Mouse (Mus musculus) right cerebral cortex, postnatal 25 days (tissue): ENCODE measurements around the gene Heatr9.
"Not testable (repeated sequence)": the region's sequence is repeated elsewhere in the genome, so short reads cannot be mapped to it uniquely, and the experiment has no call there.

Source experiments
- DNase-seq: peaks from one replicate; pipeline ENCODE4 v3.0.0; 2022

Gene Heatr9

DNA sequence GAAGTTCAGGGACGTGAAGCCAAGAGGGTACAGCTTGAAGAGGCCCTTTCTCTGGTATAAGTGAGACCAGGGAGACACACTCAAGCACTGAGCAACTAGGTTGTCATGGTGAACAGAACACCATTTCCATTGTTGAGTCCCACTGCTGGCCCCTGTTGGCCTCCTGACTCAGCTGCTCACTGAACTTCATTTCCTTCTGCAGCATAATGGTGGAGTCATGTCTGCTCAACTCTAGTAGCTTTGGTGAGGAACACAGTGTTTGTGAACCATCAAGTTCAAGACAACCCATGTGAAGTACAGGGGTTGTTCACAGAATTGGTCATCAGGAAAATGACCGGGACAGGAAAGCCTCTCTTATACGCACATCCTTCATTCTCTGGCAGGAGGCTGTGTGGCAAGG, at the start of gene Heatr9:
Heatr9 (minus strand) TSS at position 101 of the 400 bp plus-strand sequence.
- no peak for DNase-seq

DNA sequence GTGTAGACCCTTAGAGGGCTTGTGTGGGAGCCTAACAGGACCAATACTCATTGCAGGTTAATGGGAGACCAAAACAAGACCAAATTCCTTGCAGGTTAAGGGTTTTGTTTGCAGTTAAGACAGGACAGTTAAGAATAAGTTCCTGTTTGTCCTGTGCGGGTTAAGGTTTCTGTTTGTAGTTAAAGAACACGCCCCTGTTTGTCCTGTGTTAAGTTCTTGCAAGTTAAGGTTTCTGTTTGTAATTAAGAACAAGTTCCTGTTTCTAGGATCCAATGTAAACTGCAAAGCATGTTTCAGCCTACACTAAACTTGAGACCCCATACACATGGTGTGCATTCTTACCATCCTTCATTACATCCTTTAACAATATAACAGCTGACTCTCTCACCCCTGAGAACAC, 48.2 kb upstream of the Heatr9 start:
- no peak for DNase-seq

DNA sequence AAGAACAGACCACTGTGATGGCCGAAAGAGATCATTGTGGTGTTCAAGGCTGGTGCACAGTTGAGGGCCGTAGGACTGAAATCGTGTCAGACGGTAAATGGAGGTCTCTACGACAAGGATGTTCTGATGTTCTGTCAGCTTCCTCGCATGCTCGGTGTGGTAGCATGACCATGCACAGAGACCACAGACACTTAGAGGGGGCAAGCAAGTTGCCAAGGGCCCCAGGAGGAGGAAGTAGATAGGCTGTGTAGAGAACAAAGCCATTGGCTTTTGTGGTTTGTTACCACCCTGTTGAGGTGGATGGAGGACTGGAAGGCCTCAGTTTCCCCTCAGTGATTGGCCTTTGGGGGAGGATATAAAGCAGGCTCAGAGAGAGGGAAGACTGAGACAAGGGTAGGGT, 47.3 kb upstream of the Heatr9 start:
- DNase-seq, result no peak

DNA sequence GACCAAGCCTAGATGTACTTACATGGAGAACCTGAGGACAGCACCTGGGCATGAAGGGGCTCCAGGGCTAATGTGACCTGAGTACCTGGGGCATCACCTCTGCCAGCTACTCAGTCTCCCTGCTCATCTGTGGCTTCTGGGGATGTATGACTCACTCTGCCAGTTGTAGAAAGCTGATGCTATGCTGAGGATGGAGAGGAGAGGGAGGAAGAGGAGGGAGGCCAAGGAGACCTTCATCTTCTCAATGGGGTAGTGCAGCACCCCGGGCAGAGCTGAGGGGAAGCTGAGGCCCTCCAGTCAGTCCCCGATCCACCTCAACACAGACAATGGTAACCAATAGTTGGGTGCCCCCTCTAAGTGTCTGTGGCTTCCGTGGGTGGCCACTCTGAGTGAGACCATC, 46.8 kb upstream of the Heatr9 start:
- no peak for DNase-seq

DNA sequence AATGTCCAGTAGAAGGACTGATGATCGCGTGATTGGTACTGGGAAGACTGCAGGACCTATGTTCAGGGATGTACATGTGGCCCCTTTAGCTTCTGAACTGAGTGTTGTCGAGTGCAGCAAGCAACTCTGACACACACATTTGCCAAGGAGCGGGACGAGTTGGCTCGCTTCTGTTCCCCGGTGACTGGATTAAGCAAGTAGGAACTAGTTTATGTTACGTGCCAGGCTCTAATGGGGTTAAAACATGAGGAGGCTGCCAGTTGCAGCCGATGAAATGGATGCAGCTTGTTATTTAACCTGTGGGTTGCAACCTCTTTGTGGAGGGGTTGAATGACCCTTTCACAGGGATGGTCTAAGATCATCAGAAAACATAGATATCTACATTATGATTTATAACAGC, 46.1 kb upstream of the Heatr9 start:
- DNase-seq, result no peak

DNA sequence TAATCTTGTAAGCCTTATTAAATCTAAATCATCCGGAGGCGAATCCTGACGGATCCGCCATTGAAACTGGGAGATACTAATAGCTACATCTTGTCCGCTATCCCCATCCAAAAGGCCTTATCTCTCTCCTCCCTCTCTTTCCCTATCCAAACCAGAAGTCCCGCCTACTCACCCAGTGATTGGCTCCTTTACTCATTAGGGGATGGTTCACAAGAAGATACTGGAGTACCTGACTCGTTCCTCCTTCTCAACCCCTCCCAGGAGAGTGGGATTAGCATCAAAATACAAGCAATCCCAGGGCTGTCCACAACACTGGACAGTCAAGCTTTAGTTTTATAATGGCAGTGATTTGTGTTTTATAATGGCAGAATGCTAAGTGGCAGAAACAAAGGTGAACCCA, 45.3 kb upstream of the Heatr9 start:
- DNase-seq, result no peak

DNA sequence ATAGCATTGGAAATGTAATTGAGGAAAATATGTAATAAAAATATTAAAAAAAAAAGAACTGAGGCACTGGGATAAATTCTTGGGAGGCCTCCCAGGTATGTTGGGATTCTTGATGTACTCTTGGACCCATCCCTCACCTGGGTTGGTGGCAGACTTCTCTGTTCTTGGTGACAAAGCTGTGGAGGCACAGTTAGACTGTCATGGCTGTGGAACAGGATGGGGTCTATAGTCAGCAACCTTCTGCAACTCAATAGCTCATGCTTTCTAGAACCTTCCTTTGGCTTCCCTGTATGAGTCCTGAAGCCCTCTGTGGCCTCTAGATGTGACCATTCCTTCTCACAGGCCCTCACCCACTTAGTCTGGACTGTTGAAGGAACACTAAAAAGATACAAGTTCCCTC, 44.6 kb upstream of the Heatr9 start:
- no peak for DNase-seq

DNA sequence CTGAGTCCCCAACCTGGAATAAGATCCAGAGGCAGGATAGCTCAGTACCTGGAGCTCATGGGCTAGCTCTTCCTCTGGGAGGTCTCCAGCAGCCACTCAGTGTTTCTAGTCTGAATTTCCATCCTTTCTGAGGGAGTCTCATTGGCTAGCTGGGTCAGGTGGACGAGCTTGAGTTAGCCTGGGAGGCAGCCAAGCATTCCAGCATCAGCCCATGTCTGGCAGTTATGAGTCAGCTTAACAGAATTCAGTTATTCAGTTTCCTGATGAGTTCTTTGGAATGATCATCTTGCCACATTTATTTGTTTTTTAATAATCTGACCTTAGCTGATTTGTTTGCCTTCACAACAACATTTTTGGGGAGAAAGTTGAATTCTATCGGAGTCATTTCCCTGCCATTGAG, 41.8 kb upstream of the Heatr9 start:
- no peak for DNase-seq

DNA sequence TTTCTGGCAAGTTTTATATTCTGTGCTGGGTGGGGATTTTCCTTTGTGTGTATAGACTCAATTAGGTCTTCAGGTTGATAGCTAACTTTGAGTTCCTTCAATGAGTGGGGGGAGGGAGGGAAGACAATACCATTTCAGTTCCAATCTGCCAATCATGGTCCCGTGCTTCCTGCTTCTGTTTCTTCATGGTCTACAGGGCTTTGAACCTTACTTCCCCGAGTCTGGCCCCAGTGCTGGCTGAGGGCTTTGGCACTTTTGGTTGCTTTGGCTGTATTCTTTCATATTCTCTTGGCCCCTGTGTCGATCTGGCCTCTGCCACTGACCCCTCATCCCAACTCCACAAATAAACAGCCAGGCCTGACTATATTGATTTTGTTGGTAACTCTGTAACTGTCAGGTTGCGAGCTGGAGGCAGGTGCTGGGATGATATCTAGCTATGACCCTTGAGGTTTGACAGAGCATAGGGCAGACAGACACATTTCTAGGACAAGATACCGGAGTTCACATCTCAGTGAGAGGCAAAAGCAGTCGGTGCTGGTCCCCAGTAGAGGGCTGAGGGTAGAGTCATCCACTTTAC, 40.4 kb upstream of the Heatr9 start:
- no peak for DNase-seq

DNA sequence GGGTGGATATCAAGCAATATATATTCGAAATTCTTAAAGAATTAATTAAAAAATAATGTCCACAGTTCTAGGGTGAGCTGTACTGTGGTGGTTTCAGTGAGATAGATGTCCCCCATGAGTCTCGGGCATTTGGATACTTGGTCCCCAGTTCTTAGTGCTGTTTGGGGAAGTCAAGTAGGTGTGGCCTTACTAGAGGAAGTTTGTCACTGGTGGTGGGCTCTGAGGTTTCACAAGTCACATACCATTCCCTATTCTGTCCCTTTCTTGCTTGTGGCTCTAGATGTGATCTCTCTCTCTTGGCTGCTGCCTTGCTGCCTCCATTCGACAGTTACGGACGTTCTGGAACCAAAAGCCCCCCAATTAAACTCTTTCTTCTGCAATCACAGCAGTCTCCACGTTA, 38.4 kb upstream of the Heatr9 start:
- no peak for DNase-seq

DNA sequence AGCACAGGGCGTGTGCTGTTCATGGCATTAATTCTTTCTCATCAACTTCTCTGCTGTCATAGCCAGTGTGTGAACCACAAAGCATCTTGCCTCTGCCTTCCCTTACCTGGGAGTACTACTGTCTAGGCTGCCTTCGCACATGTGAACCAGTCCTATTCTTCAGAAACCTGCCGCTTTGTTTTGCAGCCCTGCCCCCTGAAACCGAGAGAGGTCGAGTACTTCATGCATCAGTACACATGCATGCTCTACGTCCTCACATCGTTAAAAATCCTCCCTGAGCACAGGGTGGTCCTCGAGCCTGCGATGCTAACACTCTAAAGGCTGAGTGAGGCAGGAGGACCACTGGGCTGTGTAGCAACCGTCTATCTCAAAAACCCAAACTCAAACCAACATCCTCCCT, 35.1 kb upstream of the Heatr9 start:
- DNase-seq, result no peak

DNA sequence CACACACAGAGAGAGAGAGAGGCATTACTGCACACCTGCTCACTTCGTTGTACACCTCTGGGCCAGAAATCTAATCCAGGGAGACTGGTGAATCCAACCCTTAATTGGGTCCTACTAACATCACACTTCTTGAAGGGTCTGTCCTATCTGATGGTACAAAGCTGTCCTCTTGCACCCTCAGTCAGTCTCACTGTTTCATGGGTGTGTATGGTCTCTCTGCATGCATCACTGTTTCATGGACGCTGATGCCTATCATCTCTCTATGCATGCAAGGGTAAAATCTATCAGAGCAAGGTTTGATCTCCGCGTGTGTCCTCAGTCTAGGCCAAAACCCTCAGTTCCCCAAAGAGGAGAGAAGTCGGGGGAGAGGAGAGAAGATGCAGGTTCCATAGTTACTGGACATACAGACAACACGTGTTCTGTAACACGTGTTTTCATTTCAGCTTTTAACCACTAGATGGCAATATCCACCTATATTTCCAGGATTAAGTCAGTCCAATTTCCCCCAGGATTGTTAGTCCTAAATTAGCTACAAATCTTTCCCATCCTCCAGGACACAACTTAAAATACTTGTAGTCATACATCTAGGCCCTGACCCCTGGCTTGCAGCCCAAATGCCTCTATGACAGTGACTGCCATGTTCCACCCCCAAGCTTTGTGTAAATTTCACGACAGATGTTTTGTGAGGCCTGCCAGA, 34.3 kb upstream of the Heatr9 start:
- peak; percentile 5 for DNase-seq

DNA sequence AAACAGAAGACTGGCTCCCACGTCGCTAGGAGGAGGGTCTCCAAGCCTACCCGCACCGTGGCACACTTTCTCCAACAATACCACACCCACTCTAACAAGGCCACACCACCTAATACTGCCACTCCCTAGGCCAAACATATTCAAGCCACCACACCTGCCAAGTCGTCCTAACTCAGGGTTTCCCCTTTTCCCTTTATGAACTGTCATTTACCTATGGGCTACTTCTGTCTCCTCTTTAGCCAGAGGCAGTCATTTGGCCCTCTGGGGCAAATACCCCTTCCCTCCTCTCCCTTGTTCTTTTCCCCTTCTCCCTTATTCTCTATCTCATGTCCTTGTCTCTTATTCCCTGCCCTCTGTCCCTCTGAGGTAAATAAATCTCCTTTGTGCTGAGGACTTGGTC, 29.7 kb upstream of the Heatr9 start:
- no peak for DNase-seq

DNA sequence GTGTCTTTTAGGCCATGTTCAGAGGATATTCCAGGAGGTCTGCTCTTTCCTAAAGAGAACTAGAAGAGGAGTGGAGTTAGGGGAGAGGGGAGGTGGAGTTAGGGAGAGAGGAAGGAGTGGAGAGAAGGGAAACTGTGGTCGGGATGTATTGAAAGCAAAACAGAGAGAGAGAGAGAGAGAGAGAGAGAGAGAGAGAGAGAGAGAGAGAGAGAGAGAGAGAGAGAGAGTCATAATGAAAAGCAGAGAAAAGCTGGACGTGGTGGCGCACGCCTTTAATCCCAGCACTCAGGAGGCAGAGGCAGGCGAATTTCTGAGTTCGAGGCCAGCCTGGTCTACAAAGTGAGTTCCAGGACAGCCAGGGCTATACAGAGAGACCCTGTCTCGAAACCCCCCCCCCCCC, 29.1 kb upstream of the Heatr9 start:
- DNase-seq, result not testable (repeated sequence)

DNA sequence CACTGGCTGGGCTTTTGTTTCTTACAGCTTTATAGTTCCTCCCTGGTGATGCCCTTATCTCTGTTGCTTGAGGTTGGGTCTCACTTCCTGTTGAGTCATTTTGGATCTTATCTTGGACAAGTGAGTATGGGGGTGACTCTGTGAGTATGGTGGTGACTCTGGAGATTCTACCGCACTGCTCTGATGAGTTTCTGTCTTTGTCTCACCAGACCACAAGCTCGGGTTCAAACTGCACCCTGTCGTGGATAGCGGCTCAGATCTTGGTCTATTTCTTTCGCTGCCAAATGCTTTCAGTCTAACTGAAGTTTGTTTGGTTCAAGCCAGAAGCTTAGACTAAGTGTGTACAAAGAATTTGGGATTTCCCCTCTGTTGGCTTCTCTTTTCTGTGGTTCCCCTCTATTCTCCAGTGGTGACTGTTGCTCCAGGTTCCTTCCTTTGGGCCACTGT, 28.2 kb upstream of the Heatr9 start:
- no peak for DNase-seq

DNA sequence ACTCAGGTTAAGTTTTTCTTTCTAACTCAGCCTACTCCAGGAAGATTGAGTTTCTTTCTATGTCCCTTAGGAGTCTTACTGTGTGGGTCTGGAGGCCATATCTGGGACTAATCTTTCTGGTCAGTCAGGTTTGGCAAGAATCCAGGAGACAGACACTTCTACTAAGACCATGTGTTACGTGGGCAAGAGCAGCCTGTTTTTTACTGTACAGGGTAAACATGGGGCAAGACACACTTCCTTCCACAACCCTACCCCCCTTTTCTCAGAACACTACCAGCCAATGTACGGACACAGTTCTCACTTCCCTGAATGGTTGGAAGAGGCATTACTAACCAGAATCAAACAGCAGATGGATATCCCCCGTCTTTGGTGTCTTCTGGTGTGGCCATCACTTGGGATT, 22.2 kb upstream of the Heatr9 start:
- no peak for DNase-seq

DNA sequence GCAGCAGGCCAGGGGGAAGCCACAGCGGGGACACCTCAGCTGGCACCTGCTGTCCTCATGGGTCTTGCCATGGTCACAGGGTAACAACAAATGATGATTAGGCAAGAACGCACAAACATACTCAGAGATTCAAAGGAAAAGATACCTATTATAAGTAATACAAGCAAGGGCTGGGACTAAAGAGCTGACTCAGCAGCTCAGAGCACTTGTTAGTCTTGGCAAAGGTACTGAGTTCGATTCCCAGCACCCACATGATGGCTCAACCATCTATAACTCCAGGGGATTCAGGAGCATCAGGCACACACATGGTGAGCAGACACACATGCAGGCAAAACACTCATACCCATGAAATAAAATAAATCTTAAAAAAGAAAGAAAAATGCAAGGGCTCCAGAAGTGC, 19.4 kb upstream of the Heatr9 start:
- no peak for DNase-seq

DNA sequence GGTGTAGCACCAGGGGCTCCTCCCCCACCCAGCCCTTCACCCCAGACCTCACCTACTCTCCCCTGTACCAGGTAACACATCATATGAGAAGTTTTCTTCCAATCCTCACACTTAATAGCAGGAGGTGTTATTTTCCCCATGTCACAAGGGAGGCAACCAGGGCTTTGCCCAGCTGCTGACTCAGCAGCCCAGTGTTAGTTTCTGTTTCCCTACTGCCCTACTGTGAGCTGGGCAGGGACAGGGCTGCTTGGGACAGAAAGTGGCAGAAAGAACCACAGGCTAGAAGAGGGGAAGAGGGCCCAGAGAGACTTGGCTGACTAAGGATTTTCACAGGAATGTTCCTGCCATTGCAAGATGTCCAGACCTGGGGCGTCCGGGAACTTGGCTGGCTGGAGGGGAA, 19.0 kb upstream of the Heatr9 start:
- no peak for DNase-seq

DNA sequence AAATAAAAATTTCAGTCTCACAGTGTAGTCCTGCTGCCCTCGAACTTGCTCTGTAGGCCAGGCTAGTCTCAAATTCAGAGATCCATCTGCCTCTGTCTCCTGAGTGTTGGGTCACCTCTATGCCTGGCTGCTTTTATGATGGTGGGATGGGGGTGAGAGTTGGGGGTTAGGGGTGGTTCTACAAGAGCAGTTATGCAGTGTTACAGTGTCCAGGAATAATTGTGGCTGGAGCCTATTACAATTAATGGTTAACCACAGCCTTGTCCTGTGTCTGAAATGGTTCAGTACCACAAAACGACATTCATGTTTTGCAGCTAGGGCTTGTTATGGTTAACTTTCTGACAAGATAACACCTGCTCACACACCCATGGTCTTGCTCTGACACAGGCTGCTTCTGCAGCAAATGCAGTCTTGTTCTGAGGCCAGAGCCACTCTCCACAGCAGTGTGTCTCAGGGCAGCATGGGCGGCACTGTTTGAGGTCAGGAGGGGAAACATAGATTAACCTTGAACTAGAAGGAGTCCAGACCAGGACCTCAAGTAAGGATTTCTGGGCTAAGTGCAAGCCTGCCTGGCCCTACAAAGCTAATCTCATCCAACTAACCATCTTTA, 16.8 kb upstream of the Heatr9 start:
- no peak for DNase-seq

DNA sequence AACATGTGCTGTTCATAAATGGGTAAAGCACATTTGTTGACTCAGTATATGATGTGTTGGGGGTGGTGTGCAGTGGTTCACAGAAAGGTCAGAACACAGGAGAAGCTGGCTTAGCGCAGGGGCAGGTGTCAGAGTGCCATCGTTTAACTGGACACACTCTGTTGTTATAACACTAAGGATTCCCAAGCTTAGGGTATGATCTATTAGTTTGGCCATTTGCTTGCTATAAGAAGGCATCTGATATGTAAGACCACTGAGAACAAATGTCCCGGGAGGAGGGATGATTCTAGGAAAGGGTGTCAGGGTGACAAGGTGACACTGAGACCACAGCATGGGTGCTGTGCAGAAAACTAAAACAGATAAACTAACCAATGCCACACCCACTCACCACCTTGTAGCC, 14.9 kb upstream of the Heatr9 start:
- no peak for DNase-seq

DNA sequence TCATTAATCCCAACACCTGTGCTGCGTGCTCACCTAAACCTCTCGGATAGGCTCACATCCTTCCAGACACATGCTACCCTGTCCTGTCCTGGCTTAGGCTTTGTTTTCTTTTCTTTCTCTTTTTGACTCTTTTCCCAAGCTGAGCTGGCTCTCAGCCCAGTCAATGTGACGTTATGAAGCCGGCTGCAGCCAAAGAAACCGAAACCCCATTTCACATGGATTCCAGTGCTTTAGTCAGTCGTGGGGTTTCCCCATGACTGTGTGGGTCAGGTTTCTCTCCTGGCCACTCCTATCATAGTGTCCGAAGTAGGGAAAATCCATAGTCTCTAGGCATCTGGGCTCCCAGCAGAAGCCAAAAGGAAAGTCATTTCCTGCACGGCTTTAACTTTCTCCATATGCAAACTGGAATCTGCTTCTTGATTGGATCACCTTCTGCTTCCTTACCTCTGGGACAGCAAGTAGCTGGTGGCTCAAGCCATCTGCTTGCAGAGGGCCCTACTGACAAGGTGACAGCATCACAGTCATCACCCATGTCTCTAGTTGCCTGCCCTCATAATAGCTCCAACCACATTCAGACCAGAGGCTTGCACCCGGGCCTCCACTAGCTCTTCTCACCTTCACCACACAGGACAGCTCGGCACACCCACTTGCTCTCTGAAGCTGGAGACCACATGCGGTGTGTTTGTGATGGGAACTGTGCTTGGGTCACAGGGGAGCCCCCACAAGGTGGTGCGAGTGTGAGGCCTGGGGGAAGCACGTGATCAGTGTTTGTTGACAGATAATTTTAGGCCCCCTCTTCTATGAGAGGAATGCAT, 12.8 kb upstream of the Heatr9 start:
- DNase-seq, result peak; percentile 60

DNA sequence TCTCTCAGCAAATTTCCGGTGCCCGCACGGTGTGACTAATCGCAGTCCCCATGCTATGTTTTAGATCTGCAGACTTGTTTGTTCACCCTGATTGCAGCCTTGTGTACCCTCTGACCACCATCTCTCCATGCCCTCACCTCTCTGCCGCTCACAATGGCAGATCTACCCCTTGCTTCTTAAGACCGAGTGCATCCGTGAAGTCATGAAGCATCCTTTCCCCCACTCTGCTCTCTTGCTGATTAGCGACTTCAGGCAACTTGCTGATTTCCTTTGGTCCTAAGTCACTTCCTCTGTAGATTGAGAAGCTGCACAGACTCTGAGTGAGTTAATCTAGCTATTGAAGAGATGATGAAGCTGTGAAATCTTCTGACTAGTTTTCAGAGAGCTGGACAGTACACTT, 12.2 kb upstream of the Heatr9 start:
- no peak for DNase-seq

DNA sequence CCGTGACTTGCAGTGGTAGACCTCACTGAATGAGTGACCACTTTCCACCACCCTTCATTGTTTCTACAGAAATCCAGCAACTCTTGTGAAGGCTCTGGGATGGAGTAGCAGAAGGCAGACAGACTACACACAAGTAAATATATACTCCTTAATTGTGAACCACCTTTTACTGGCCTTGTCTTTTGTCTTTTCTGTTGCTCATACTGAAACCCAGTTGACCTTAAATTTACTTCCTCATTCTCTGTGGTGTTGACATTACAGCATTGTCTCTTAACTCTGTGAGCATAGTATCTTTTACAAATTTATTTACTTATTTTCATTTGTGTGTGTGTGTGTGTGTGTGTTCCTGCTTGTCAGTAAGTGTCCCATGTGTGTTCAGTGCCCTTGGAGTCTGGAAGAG, 11.2 kb upstream of the Heatr9 start:
- DNase-seq, result no peak

DNA sequence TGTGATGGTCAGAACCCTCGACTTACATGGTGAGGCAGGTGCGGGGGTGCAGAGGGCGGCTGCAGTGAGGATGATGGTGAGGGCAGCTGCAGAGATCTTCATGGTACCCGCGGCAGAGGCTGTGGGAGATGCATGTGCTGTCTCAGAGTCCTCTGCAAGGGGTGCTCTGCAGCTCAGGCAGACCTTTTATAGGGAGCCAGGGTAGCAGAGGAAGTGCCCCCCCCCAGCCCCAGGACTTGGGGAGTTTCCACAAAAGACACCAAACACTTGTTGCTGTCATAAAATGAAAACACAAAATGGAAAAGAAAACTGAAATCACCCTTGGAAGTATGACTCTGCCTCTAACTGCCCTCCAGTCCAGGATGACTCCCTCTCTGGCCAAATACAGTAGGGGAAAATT, 8.4 kb upstream of the Heatr9 start, which contains the start of gene Ccl5:
Ccl5 (minus strand) TSS at position 159 of the 400 bp plus-strand sequence.
- no peak for DNase-seq
